Mouse (Mus musculus) liver, embryonic 14.5 days (tissue): Measurements from ENCODE around the gene Il24. TPM values are rescaled to one million over a fixed set of nuclear protein-coding genes. Genes with fewer than 3 reads are reported as not detected.

Source experiments
- ATAC-seq: fragments of 200-750 bp; cut with Nextera tagmentation; 2 replicates; pipeline ENCODE4 v1.8.0; 2017; ENCODE audit warnings: moderate number of reproducible peaks, mild to moderate bottlenecking, moderate library complexity; ENCODE audit not compliant: insufficient read depth
- DNase-seq, 3 experiments: peaks; one replicate each; pipeline ENCODE4 v3.0.0-alpha.2; 2012 to 2013; ENCODE audit warnings: low read depth in 3 of 3, low spot score in 3 of 3
- H3K27ac ChIP-seq: fragments of 300-500 bp; sonication (generic); 2 replicates; pipeline ENCODE4 v1.5.1; 2014; ENCODE audit warnings: moderate library complexity, mild to moderate bottlenecking, control low read depth, inconsistent platforms
- H3K27me3 ChIP-seq: fragments of 300-500 bp; sonication (generic); 2 replicates; pipeline ENCODE4 v1.6.1; 2014; ENCODE audit warnings: mild to moderate bottlenecking, low read length, moderate library complexity; ENCODE audit not compliant: control insufficient read depth, insufficient read depth
- H3K36me3 ChIP-seq: fragments of 300-500 bp; sonication (generic); replicated peaks from 2 replicates; pipeline ENCODE4 v1.6.1; 2014; ENCODE audit warnings: low read depth; ENCODE audit not compliant: control insufficient read depth, insufficient read depth
- H3K4me1 ChIP-seq, 2 experiments: fragments of 200-500 bp in 1 of 2; fragments of 300-500 bp in 1 of 2; sonication (generic) in 1 of 2; replicated peaks; 2 replicates each; pipeline ENCODE4 v1.6.1; 2012 to 2014; ENCODE audit warnings: antibody characterized with exemption in 1 of 2, inconsistent platforms in 1 of 2, low read length in 1 of 2; ENCODE audit not compliant: control insufficient read depth in 2 of 2, insufficient read depth in 2 of 2
- H3K4me2 ChIP-seq: fragments of 300-500 bp; sonication (generic); 2 replicates; pipeline ENCODE4 v1.6.1; 2014; ENCODE audit warnings: low read depth, mild to moderate bottlenecking, control low read depth, moderate library complexity
- H3K4me3 ChIP-seq, 2 experiments: fragments of 200-500 bp in 1 of 2; fragments of 300-500 bp in 1 of 2; sonication (generic) in 1 of 2; 2 replicates each; pipeline ENCODE4 v1.5.1; 2012 to 2014; ENCODE audit warnings: low read depth in 2 of 2, low read length in 2 of 2, mild to moderate bottlenecking in 2 of 2, control low read depth in 1 of 2, inconsistent platforms in 1 of 2, moderate library complexity in 1 of 2; ENCODE audit not compliant: insufficient read depth in 1 of 2
- H3K9ac ChIP-seq: fragments of 300-500 bp; sonication (generic); replicated peaks from 2 replicates; pipeline ENCODE4 v1.6.1; 2014; ENCODE audit warnings: mild to moderate bottlenecking, control low read depth, moderate library complexity
- H3K9me3 ChIP-seq: fragments of 300-500 bp; sonication (generic); 2 replicates; pipeline ENCODE4 v1.6.1; 2016; ENCODE audit warnings: low read length, mixed read lengths; ENCODE audit not compliant: control insufficient read depth
- CTCF ChIP-seq: IDR thresholded peaks from 2 replicates; pipeline ENCODE4 v1.5.1; 2016; ENCODE audit warnings: antibody characterized with exemption, low read depth, control low read depth
- EP300 ChIP-seq: IDR thresholded peaks from 2 replicates; pipeline ENCODE4 v1.6.1; 2016; ENCODE audit warnings: antibody characterized with exemption, low read depth
- WGBS: fragments of 180-500 bp; shearing (Covaris S2); extraction: QIAGEN DNeasy Blood & Tissue Kit; methylation state at CpG from one replicate; pipeline ENCODE4 v1.1.7; 2014; ENCODE audit not compliant: insufficient replicate concordance; 5-methylcytosine and 5-hydroxymethylcytosine counted together
- polyA plus RNA-seq, 2 experiments: library from polyadenylated mRNA; depleted of rRNA in 1 of 2; stranded (reverse) in 1 of 2; unstranded in 1 of 2; fragments of >200 nt; fragmentation: Nextera tagmentation in 1 of 2; extraction: Ambion mirVana in 1 of 2; gene quantifications; 2 replicates each; pipeline versions ENCODE4 v1.2.1 to v1.2.3; 2012 to 2014

The Il24 gene
- polyA plus RNA-seq, 2 experiments = not detected

GRCm38 (mm10) chr1:130879927-130880326 lies 7.3 kb downstream of the Il24 start:
- Histone ChIP-seq H3K4me3 (no peak overlapping the region), H3K36me3 (no peaks in the 10 kb centered on the region), H3K4me1 (no peaks in the 10 kb centered on the region), H3K27ac (no peak overlapping the region), H3K9ac (no peak overlapping the region), H3K27me3 (peaks cover 11% of the 10 kb centered on the region), H3K9me3 (no peaks in the 10 kb centered on the region), H3K4me2 (no peak overlapping the region)
- TF ChIP-seq EP300 (no peak), CTCF (no peak)
- no peak for ATAC-seq
- DNase-seq = no peak
- 58% methylated on average over 7 of the region's 7 CpGs for WGBS

GRCm38 (mm10) chr1:130877889-130878614 lies 9.2 kb downstream of the Il24 start:
- 3% methylated on average over 43 of the region's 43 CpGs for WGBS
- no peak for ATAC-seq
- no peak overlapping the region for H3K9ac ChIP-seq

GRCm38 (mm10) chr1:130876931-130877509 lies 10.2 kb downstream of the Il24 start:
- TF ChIP-seq EP300 = no peak
- TF ChIP-seq CTCF = peak; percentile 63
- no peaks in the 10 kb centered on the region for H3K36me3 ChIP-seq
- no peak overlapping the region for H3K4me3 ChIP-seq
- peak; percentile 19 to 39 (median 36) for DNase-seq
- no peak overlapping the region for H3K9ac ChIP-seq
- H3K27ac ChIP-seq = no peak overlapping the region
- H3K9me3 ChIP-seq = no peaks in the 10 kb centered on the region
- H3K4me1 ChIP-seq = no peaks in the 10 kb centered on the region
- H3K27me3 ChIP-seq = peaks cover 11% of the 10 kb centered on the region
- 15% methylated on average over 3 of the region's 3 CpGs for WGBS
- no peak overlapping the region for H3K4me2 ChIP-seq
- ATAC-seq = no peak

More at GRCm38 (mm10) chr1:130877889-130878614, 9.2 kb downstream of the Il24 start:
- H3K27ac ChIP-seq = no peak overlapping the region
- no peaks in the 10 kb centered on the region for H3K9me3 ChIP-seq
- H3K4me2 ChIP-seq = peak overlapping the region; percentile 45
- H3K4me1 ChIP-seq = no peaks in the 10 kb centered on the region
- peak overlapping the region in 1 of 2 experiments; percentile 17; a peak in 1 of 4 replicates for H3K4me3 ChIP-seq
- no peak for DNase-seq
- no peaks in the 10 kb centered on the region for H3K36me3 ChIP-seq
- H3K27me3 ChIP-seq = peaks cover 11% of the 10 kb centered on the region
- TF ChIP-seq CTCF (no peak), EP300 (no peak)

- H3K27ac ChIP-seq = no peak overlapping the region
- 51% methylated on average over 3 of the region's 3 CpGs for WGBS
- no peak overlapping the region for H3K9ac ChIP-seq
These were observed 11.3 kb downstream of the Il24 start for GRCm38 (mm10) chr1:130875910-130876309.

GRCm38 (mm10) chr1:130875139-130875538 lies 12.1 kb downstream of the Il24 start:
- H3K36me3 ChIP-seq = no peaks in the 10 kb centered on the region
- ATAC-seq = no peak
- H3K9me3 ChIP-seq = no peaks in the 10 kb centered on the region
- no peak overlapping the region for H3K9ac ChIP-seq
- H3K4me3 ChIP-seq = no peak overlapping the region
- peaks cover 11% of the 10 kb centered on the region for H3K27me3 ChIP-seq
- no peak overlapping the region for H3K27ac ChIP-seq
- no peaks in the 10 kb centered on the region for H3K4me1 ChIP-seq
- H3K4me2 ChIP-seq = no peak overlapping the region
- DNase-seq = no peak
- TF ChIP-seq EP300 (no peak), CTCF (peak; percentile 70)
- WGBS = 31% methylated on average over 3 of the region's 3 CpGs

More at GRCm38 (mm10) chr1:130875910-130876309, 11.3 kb downstream of the Il24 start:
- peaks cover 11% of the 10 kb centered on the region for H3K27me3 ChIP-seq
- no peak for ATAC-seq
- H3K9me3 ChIP-seq = no peaks in the 10 kb centered on the region
- no peak for DNase-seq
- H3K4me3 ChIP-seq = no peak overlapping the region
- no peak overlapping the region for H3K4me2 ChIP-seq
- TF ChIP-seq EP300 = no peak
- no peak for TF ChIP-seq CTCF
- no peaks in the 10 kb centered on the region for H3K4me1 ChIP-seq
- H3K36me3 ChIP-seq = no peaks in the 10 kb centered on the region
